Mouse (Mus musculus) adrenal gland, adult 18-20 months (tissue): ENCODE results near the gene 4933402J07Rik. TPM values are rescaled to one million over a fixed set of nuclear protein-coding genes. Genes with fewer than 3 reads are reported as not detected.

Source experiments
- DNase-seq, 2 experiments: peaks; one replicate each; pipeline ENCODE4 v3.0.0; 2021 to 2022; ENCODE audit warnings: low spot score in 2 of 2
- total RNA-seq, 2 experiments: library from RNA; stranded (reverse); gene quantifications; 1 replicate in 1 of 2; 2 replicates in 1 of 2; pipeline ENCODE4 v1.2.3; 2021

Gene 4933402J07Rik
- total RNA-seq, 2 experiments from 2014 or later = not detected

- DNase-seq = no peak
Measured at GRCm38 (mm10) chr8:87620225-87620624, 56.6 kb downstream of the 4933402J07Rik start.

- no peak for DNase-seq
Measured at GRCm38 (mm10) chr8:87621181-87621580, 57.5 kb downstream of the 4933402J07Rik start.

- DNase-seq = no peak
Measured at GRCm38 (mm10) chr8:87629656-87630055, 66.0 kb downstream of the 4933402J07Rik start.

- DNase-seq = no peak
Measured at GRCm38 (mm10) chr8:87631776-87632175, 68.1 kb downstream of the 4933402J07Rik start.

- no peak for DNase-seq
Measured at GRCm38 (mm10) chr8:87636226-87636742, 72.6 kb downstream of the 4933402J07Rik start.

Other genes with a start within 250 kb of the 4933402J07Rik start
- gene Cbln1, start 91.2 kb upstream of the 4933402J07Rik start, total RNA-seq = under 1 TPM in 1 of 2 experiments, not detected in 1; 0.70 TPM